Mouse (Mus musculus): ENCODE data around the gene Lsamp.

Gene Lsamp

DNA sequence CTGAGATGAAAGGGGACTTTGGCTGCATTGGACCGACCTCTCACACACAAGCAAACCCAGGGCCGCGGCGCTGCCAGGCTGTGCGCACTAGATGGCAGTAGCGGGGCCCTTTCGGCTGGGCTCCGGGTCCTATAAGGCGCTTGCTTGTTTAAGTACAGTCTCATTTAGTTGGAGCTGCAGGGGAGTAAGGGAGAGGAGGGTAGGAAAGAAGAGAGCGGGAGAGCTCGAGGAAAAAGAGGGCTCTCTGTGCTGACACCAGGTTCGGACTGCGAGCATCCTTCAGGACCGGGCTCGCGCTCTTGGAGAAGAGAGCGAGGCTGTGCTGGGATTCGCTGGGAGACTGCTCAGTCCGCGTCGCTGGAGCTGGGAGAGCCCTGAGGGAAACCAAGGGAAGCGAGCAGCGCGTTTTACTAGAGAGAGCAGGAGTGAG, at the start of gene Lsamp:
Gene Lsamp (plus strand): TSS at position 157 of the 430 bp plus-strand sequence.
- no peak for DNase-seq (ENCODE audit: low read depth, low spot score)

DNA sequence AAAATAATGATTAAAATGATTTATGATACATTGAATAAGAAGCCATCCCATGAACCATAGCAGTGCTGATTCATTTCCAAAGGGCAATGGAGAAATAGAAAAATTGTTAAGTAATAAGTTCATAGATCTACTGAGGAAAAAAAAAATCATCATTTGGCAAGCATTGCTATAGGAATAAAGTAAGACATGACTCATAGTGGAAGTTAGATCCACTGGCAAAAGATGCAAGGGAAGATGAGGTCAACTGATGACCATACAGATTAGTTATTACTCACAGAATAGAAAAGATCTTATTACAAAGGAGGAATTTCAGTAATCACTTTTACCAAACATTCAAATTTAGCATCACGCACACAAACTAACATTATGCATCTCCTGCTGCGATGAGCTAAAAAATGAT, 26.5 kb upstream of the Lsamp start:
- DNase-seq (ENCODE audit: low read depth, low spot score) = no peak

DNA sequence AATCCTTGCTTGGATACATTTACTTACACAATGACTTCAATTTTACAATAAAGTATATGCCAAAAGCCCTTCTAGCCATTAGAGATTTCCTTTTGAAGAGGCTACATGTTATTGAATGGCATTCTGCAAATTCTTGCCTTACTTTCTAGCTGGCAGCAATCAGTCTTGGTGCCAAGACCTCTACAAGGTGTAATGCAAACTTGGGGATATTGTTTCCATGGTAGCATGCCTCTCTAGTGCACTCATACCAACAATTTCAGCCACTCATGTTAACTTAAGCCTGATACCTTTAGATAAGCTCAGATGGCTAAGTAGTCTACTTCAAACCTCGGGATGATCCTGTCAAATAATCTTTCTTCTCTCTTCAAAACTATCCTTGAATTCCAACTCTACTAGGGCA, 11.4 kb upstream of the Lsamp start:
- no peak for DNase-seq (ENCODE audit: low read depth, low spot score)

DNA sequence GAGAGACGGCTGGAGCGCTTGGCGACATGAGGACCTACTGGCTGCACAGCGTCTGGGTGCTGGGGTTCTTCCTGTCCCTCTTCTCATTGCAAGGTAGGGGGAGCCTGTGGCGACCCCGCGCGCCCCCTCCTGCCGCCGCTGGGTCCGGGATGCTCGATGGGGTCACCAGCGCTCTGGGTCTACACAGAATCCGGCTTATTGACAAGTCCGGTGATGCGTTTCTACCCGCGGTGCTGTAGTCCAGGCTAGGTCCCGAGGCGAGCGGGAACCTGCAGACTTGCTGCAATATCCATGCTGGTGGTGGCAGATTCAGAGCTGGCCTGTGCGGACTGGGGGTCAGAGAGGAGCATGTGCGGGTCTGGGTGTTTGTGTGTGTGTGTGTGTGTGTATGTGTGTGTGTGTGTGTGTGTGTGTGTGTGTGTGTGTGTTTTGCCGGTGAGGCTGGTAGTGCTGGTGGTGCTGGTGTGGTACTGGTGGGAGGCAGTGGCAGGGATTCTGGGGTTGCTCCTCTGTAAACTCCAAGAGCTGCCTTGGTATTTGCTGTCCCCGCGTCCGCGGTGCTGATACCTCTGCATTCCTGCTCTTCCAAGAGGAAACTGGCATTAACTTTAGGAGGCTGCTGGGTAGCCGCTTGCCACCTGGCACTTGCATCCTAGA, 602 bp downstream of the Lsamp start:
- DNase-seq (ENCODE audit: low read depth, low spot score) = no peak

DNA sequence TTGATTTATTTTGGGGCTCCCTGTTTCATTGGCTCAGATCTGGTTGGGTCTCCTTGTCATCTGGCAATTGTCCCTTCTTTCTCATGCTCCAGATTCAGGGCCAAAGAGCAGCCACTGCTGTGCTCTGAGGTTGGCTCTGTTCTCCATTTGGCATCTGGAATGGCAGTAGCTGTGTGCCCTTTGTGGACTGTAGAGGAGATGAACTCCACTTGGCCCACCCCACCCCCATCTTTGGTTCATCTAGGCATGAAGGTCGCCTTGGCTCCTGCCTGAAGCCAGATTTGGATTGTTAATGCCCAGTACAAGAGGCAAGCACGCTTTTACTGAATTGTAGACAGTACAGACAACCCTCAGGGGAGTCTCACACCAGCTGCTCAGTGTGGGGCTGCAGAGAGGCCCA, 4.3 kb downstream of the Lsamp start:
- no peak for DNase-seq (ENCODE audit: low read depth, low spot score)

DNA sequence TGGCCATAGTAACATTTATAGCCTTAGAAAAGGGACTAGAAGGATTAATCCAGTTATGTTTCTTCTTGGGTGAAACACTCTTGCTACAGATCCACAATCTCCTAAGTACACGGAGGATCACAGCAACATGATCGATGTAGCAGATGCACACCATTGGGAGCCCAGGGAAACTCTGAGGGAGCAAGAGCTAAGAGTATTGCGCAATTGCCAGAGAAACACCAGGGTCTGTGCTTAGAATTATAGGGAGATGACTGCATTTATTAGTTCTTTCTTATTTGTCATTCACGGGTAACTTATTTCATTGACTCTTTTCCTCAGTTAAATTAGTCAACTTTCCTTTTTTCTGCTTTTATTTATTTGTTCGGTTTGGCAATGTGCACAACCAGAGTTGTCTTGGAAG, 10.7 kb downstream of the Lsamp start:
- no peak for DNase-seq (ENCODE audit: low read depth, low spot score)

DNA sequence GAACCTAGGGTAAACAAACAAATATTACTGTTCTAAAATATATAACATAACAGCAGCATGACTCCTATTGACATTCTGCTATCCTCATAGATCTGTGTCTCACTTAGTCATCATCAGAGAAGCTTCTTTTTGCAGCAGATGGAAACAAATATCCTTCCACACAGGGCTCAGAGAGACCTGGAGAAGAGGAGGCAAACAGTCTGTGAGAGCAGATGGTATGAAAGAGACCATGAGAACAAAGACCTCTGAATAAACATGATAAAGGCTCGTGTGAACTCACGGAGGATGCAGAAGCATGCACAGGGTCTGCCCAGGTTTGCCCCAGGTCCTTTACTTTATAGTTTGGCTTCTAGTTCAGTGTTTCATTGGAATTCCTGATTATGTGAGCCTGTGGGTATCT, 24.6 kb downstream of the Lsamp start:
- no peak for DNase-seq (ENCODE audit: low read depth, low spot score)

DNA sequence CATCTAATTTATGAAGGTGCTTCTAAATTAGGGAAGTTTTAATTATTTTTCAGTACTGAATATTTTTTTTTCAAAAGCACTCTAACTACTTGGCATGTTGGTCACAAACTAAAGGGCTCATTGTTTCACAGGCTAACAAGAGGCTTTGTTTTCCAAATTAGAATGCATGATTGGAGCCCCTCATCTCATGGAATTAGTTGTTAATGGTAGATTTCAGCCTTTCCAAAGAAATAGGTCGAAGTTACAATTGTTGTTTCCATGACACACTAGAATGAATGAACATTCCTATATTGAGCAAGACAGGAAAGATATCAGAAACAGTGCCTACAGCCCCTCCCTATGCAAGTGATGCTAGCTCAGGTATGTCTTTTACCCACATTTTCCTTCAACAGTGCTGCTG, 26.9 kb downstream of the Lsamp start:
- no peak for DNase-seq (ENCODE audit: low read depth, low spot score)

DNA sequence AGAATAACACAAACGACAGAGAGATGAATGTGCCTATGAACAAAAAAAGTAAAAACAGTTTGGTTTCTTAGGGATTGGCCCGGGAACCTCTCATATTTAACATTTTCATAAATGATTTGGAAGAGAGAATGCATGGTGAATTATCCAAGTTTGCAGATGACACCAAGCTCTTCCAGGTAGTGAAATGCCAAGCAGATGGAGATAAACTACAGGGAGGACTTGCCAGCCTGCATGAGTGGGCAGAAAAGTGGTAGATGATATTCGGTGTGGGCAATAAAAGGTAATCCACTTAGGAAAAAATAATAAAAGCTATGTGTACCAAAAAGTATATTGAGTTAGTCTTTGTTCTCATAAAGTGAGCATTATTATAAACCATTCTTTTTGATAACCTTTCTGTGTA, 38.5 kb downstream of the Lsamp start:
- no peak for DNase-seq (ENCODE audit: low read depth, low spot score)

DNA sequence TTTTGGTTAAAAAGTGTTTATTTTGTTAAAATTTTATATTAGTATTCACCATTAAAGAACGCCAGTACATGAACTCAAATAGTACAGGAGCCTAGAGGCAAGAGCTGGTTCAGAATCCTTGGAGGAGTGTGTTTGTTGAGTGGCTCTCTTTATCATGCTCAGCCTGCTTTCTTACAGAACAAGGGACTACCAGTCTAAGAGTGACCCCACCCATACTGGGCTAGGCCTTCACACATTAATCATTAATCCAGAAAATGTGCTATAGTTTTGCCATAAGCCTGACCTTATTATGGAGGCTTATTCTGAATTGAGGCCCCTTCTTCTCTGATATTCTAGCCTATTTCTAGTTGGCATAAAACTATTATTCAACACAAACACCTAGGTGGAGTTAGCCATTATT, 52.6 kb downstream of the Lsamp start:
- no peak for DNase-seq (ENCODE audit: low read depth, low spot score)

DNA sequence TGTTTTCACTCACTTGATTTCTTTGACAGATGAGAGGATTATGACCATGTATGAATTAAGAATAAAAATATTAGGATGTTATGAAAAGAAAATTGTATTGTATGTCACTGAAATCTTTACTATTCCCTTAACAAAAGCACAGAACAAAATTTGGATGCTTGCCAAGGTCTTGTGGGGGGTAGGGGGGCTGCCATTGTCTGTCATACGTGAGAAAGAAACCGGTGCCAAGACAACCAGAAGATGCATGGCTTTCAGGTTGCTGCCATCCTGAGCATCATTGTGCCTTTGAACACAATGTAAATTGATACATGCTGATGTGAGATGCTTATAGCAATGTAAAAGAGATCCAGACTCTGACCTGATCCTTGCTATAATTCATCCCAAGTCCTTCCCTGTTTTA, 75.4 kb downstream of the Lsamp start:
- no peak for DNase-seq (ENCODE audit: low read depth, low spot score)

DNA sequence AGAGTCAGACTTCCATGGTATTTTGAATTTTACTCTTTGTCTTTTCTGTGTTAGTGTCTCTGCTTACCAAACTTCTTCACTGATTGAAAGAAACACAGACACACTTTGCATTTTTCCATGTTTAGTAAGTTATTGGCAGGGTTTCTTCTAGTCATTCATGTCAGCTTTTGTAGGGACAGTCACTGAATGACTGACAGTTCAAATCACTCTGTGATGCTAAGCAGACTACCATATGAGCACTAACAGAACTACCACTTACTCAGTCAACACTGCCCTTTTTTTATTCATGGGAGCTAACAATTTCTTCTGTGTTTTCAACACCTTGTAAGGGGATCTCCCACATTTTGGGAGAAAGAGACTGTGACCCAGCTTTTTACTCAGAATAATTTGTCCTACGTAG, 75.8 kb downstream of the Lsamp start:
- DNase-seq (ENCODE audit: low read depth, low spot score) = no peak

DNA sequence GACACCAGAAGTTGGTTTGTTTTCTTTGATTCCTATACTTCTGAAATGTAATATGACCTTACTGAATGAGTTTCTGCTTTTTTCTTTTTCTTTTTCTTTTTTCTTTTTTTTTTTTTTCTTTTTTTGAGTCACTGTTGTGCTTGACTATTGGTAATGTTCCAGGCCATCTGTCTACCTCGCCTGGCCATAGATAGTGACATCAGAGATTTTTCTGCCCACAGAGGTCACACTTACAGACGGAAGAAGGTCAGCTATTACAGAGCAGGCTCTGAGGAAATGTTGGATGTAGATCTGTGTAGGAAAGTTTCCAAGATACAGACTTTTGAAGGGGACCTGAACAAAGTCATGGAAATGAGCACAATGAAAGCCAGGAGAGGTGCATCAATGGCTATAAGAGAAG, 76.3 kb downstream of the Lsamp start:
- DNase-seq (ENCODE audit: low read depth, low spot score) = no peak

DNA sequence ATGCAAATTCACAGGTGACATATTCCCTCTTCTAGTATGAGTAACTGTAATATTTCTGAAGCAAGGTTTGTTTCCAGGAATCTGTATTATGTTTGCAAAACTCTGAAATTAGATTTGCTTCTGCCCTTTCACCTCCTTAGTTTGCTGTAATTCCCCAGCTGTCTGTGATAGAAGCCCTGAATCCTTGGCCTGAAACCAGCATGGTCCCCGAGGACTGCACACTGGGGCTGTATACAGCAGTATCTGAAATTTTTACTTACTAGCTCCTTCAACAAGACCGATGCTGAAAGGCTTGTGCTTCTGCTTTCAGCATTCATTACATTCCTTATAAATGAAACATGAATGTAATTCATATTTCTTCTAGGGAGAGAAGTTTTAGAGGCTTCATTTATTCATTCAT, 91.4 kb downstream of the Lsamp start:
- no peak for DNase-seq (ENCODE audit: low read depth, low spot score)

DNA sequence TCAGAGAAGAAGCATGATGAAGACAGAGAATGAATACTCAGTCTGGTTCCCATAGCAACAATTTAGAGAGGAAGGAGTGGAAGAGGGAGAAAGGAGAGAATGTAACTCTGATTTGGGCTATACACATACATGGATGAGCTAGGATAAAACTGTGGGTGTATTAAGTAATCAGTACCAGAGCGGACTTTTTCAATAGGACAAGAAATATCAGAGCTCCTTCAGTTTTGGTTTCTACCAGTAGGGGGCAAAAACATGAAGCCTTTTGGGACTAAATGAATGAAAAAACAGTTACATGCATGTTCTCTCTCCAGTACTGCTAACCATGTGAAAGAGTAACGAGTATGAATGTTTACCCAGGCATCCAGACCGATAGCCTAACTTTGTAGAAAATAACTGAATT, 96.1 kb downstream of the Lsamp start:
- DNase-seq (ENCODE audit: low read depth, low spot score) = no peak

DNA sequence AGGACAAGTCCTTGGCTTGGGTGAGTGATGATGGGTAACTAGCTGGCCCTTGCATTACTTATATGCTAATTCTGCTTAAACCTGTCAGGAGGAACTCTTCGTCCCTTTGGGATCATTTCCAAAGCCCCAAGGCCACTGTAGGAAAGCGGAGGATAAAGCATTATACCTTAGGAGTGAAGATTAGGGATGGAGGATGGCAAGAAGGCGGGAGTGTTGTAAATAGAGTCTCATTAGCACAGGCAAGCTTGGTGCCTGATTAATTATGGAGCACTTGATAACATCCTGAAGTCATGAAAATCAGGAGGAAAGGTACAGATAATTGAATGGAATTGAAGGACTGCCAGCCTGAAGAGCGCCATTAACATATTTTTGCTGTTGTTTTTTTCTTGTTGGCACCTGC, 120.2 kb downstream of the Lsamp start:
- no peak for DNase-seq (ENCODE audit: low read depth, low spot score)

DNA sequence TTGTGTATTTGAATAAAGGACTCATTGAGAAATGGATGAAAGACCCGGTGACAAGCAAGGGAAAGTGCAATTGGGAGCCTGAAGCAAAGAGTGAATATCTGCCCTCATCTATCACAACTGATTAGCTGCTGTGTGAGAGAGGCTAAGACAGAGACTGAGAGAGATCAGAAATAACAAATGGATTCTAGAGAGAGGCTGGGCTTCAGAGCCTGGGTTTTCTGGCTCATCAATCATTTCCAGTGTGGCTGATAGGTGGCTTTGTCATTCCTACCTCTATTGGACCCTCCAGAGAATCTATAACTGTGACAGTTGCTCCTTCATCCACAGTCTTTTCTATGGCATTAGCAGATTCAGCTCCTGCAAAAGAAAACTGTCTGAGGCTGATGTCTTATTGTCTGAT, 198.8 kb downstream of the Lsamp start:
- DNase-seq (ENCODE audit: low read depth, low spot score) = no peak

DNA sequence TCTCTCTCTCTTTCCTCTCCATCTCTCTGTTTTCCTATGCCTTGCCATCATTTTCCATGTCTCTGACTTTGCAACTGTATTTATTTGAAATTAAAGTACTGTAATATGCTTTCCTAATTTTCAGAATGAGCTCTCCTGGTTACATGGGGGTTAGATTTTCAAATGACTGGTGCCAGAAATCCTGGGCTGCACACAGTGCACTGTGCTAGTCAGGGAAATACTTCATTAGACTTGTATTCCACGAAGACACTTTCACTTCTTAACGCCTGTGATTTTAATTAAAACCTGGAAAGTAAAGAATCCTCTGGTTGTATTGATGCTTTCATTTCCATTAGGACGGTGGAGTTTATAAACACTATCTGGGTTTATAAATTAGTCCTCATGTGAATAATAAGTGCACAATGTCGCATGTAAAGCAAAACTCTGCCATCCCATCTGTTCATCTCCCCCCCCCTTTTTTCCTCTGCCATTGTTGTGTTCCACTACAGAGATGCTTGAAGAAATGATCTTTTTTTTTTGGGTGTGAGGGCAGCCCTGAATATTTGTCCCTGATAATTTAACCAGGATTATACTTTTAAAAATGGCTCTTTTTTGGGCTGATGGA, 203.9 kb downstream of the Lsamp start:
- DNase-seq (ENCODE audit: low read depth, low spot score) = no peak

DNA sequence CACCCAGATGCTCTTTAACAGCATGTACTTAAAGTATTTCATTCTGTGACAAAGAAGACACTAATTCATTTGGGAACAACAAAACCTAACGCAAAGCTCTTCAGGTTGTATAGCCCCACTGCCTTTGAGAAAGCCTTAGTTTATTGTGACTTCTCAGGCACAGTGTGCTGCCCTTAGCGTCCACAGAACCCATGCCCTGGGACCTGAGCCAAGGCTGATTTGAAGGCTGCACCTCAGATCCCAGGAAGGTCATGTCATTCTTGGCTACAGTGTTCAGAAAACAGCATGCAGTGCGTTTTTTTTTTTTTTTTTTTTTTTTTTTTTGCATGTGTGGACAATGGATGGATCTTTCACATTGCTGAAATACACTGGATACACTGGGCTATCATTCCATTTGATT, 210.2 kb downstream of the Lsamp start:
- DNase-seq (ENCODE audit: low read depth, low spot score) = no peak

DNA sequence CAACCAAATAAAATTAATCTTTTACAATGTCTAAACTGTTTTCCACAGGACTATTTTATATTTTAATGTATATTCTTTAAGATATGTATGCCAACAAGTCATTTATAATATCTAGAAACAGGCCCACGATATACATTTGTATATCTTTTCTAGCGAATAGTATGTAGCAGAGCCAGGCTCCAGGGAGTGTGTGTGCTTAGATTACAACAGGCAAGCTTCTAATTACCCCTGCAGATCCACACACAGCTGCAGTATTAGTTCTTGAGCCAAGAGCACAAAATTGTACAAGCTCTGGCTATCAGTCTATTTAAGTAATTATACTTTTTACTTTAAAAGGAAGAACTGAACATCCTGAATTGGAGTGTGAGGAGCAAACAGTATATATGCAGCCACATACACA, 210.7 kb downstream of the Lsamp start:
- DNase-seq (ENCODE audit: low read depth, low spot score) = no peak

DNA sequence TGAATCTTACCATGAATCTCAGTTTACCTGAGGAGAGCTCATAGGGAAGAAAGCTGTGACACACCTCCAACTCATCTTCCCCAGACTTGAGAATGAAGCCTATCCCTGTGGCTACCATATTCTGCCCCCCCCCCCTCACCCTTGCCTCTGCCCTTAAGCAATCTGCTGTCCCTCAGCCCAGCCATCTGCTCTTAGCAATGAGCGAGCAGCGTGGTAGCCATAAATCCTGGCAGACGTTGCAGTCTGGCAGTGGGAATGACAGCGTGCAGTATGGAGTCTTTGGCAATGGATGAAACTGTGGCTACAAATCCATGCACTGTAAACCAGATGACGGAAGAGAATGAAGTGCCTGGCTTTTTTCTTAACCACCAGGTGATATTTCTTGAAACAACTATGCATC, 244.5 kb downstream of the Lsamp start:
- no peak for DNase-seq (ENCODE audit: low read depth, low spot score)

DNA sequence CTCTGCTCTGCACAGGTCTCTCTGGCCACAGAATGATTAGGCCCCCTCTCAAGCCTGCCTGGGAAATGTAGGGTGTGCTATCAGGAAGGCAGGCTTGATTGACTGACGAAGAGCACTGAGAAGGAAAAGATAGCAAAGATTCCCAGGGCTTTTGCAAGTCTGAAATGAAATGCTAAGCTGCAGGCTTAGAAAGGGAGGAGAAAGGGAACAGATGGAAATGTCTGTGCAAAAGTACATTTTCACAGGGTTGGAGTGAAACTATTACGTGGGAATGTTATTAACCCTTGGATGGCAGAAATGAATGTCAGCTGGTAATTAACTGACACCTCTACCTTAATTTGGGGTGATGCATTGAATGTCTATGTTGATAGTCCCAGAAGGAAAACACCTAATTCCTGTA, 248.9 kb downstream of the Lsamp start:
- no peak for DNase-seq (ENCODE audit: low read depth, low spot score)

DNA sequence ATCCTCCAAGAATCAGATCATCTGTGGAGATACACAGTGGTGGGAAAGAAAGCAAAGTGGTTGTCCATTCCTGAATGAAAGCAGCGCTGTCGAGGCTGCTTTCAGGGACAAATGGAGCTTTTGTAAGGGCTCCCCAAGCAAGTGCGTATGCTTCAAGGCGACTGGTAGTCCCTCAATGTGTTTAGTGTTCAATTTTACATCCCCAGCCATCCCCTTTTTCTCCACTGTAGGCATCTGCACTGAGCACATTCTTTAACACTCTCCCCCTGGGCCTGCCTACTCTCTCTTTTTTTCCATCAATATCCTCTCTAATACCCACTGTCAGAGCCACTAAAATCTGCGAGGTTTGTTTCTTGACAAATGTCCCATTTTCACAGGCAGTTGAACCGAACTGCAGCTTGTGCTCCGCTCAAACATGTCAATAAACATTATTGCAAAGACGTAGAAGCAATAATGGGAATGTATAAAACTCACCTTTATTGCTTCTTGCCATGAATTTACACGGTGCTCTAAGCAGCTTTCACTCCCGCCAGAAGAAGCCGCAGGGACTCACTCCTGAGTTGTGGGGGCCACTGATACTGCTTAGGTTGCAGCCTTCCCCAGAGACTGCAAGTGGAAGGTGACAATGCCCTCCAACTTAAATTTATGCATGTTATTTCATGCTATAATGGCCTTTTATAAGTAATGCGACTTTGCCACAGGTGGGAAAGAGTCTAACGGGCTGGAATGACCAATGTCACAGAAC, 250.2 kb downstream of the Lsamp start:
- no peak for DNase-seq (ENCODE audit: low read depth, low spot score)
